Mouse (Mus musculus): ENCODE data around the gene Avl9. TPM values are rescaled to one million over a fixed set of nuclear protein-coding genes. Genes with fewer than 3 reads are reported as not detected.

The Avl9 gene
- 99.6 TPM for polyA plus RNA-seq (2017; shearing (Covaris generic))

DNA sequence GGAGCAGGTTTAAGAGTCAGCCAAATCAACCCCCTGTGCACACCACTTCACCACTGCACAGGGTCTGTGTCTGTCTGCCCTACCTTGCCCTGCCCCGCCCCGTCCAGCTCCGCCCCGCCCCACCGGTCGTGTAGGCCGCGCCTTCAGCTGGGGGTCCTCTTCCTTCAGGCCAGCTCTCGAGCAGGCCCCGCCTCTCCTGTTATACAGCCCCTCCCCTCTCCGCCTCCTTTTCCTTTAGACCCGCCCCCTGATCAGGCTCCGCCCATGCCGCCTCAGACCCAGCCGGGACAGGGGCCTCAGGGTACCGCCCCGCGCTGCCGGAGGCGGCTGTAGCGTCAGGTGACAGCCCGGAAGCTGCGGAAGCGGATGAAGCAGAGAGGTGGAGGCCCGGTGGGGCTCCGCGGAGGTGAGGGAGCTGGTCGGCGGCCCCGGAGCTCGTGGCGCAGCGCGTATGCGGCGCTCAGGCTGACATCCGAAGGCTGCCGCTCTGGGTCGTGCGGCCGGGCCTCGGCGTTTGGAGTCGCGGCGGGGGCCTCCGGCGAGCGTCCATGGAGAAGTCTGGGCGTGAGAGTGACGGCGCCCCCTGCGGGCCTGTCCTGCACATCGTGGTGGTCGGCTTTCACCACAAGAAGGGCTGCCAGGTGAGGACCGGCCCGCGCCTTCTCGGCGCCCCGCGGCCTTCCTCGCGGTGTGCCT is at the start of gene Avl9:
Avl9 (plus strand) TSS at position 326 of the 696 bp plus-strand sequence.

DNA sequence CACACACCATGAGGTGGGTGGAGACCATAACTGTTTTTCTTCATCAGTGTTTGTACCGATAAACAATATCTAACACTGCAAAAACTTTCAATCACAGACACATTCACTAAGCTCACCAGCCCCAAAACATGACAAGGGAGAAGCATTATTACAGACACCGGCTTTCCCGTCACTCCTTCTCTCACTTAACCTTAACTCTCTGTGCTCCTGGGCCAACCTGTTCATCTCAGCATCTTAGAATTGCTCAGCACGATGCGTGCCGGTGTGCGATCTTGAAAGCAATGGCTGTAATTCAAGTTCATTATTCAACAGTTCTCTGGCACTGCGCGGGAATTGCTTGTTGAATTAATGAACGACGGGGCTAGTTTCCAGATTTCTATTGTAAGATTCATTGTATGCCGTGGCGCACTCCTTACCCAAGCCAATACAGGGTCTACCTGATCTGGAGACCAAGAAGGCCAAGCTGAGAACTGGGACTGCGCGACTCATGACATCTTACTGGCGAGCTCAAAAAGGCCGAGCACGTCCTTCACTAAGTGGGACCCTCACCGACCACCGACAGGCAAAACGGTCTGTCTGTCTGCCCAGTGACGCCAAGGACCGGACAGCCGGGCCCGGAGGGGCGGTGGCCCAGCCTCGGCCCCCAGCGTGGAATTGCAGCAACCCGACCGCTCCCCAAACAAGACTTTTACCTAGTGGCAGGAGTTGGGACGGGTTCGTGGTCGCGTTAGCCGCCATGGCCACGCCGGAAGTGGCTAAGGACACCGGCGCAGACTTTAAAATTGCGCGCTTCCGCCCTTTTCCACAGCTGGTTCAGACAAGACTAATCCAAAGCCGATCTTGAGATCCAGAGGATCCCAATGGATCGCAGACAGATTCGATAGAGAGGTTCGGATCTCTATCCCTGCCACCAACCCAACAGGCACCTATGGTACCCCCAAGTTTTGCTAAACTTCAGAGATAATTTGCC is 10.5 kb upstream of the Avl9 start, which contains the start of gene Lsm5:
Lsm5 (minus strand) TSS at position 780 of the 970 bp plus-strand sequence.

DNA sequence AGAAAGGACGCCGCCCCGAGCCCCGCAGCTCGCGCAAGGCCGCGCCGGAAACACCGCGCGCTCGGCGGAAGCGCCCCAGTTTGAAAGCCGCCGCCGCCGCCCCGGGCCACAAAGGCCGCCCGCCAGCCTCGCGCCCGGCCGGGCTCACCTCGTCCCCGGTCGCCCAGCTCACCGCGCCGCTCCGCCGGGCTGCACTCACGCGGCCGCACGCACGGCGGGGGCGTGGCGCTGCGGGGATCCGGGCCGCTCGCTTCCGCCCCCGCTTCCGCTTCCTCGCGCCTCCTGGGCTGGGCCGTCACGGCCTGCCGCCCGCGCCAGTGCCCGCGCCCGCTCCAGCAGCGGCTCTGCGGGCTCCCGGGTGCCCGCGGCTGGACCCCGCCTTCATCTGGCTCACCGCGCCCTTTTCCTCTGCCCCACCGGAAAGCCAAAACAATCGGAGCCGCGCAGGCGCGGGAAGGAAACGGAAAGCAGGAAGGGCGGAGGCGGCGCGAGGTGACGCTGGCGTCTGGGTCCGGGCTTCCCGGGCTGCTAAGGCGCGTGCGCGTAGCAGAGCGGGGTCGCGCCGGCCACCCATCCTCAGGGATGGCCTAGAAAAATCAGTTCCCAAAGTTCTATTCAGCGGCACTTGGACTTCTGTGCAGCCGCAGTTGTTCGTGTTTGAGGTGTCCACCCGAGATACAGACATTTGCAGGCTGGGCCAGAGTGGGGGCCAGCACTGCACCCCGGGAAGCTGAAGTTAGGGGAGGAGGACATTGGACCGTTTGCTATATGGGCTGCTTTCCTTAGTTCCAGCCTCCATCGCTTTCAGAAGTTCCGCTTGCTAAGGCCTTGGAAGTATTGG is 82.8 kb downstream of the Avl9 start, which contains the start of gene Kbtbd2:
Kbtbd2 (minus strand) TSS at position 503 of the 841 bp plus-strand sequence.

Other genes with a start within 250 kb of the Avl9 start
- gene Pde1c, start 145.8 kb upstream of the Avl9 start, polyA plus RNA-seq (2017; shearing (Covaris generic)) = 0.66 TPM
- 117 TPM for gene Lsm5, start 10.2 kb upstream of the Avl9 start, polyA plus RNA-seq (2017; shearing (Covaris generic))
- gene Kbtbd2, start 82.9 kb downstream of the Avl9 start, polyA plus RNA-seq (2017; shearing (Covaris generic)) = 117 TPM
- gene Fkbp9, start 117.2 kb downstream of the Avl9 start, polyA plus RNA-seq (2017; shearing (Covaris generic)) = not detected
- 61.1 TPM for gene Nt5c3, start 209.0 kb downstream of the Avl9 start, polyA plus RNA-seq (2017; shearing (Covaris generic))
- gene Vmn1r4, start 209.1 kb downstream of the Avl9 start, polyA plus RNA-seq (2017; shearing (Covaris generic)) = 0.24 TPM